ENCODE assay signal across 8 mouse cellular contexts in genomic region chr6:17583982-17584381, GRCm38 (mm10). TPM values are rescaled to one million over a fixed set of nuclear protein-coding genes. Genes with fewer than 3 reads are reported as not detected.
DNase-seq lines count a peak whose midpoint lies in the region; ATAC-seq lines count a peak whose summit lies in the region.

No protein-coding gene starts in this region.

- no peaks in the 10 kb centered on the region for H3K36me3 ChIP-seq in intestine, embryonic 15.5 days

- H3K27me3 ChIP-seq in intestine, embryonic 15.5 days (replicated peaks): no peaks in the 10 kb centered on the region

- peak; percentile 43 for DNase-seq in CD4-positive, CD25-positive, alpha-beta regulatory T cell, adult 2 months (ENCODE audit: low read depth, low spot score)
- DNase-seq in embryo, embryonic 9.5 days (ENCODE audit: extremely low spot score): peak; percentile 72
- peak; percentile 48 to 81 for DNase-seq in left cerebral cortex, postnatal 25 days (ENCODE audit: low spot score in 2 of 2)
- peak; percentile 63 for DNase-seq in right cerebral cortex, postnatal 25 days

- intact Hi-C loops in left cerebral cortex, postnatal 25 days (cut with DNase I): no loop called here

- H3K4me1 ChIP-seq in intestine, embryonic 15.5 days (replicated peaks): no peaks in the 10 kb centered on the region

- H3K4me3 ChIP-seq in intestine, embryonic 15.5 days (replicated peaks): peak overlapping the region; percentile 31

- WGBS in intestine, embryonic 15.5 days: 14% methylated on average over 13 of the region's 13 CpGs

- H3K27ac ChIP-seq in intestine, embryonic 15.5 days: no peak overlapping the region

- H3K4me2 ChIP-seq in intestine, embryonic 15.5 days (replicated peaks): peak overlapping the region; percentile 65

- no peaks in the 10 kb centered on the region for H3K9me3 ChIP-seq in intestine, embryonic 15.5 days

- no peak for ATAC-seq in CD4-positive, CD25-positive, alpha-beta regulatory T cell, adult 4 months
- peak; percentile 98 for ATAC-seq in granulocyte monocyte progenitor cell, adult 5-6 weeks (replicated peaks; ENCODE audit: poor library complexity, severe bottlenecking)
- ATAC-seq in intestine, embryonic 15.5 days: peak; percentile 80
- peak; percentile 87 for ATAC-seq in megakaryocyte progenitor cell, adult 5-6 weeks (replicated peaks; ENCODE audit: poor library complexity)

- no peak overlapping the region; the same call in 1 of the 2 replicates for H3K9ac ChIP-seq in intestine, embryonic 15.5 days

RNA-seq across cellular contexts. Expression of gene Capza2, which starts 52.1 kb away (rescaled TPM):
- 100 to 1,000 TPM; 291 to 322 TPM for polyA plus RNA-seq in CD4-positive, CD25-positive, alpha-beta regulatory T cell, adult 4 months (2017; shearing (Covaris generic))
- total RNA-seq in granulocyte monocyte progenitor cell, adult 5-6 weeks (2014; fragmentation: Nextera tagmentation): 193 and 213 TPM in 2 replicates
- 372 and 413 TPM in 2 replicates for total RNA-seq in granulocyte monocyte progenitor cell, adult 5-6 weeks (2017)
- polyA plus RNA-seq in intestine, embryonic 15.5 days (2015; fragmentation: Nextera tagmentation; extraction: Ambion mirVana): 223 and 245 TPM in 2 replicates
- 100 to 1,000 TPM; 235 to 239 TPM for total RNA-seq in left cerebral cortex, postnatal 25 days (2021)
- 277 and 326 TPM in 2 replicates for total RNA-seq in megakaryocyte progenitor cell, adult 5-6 weeks (2015)
- 334 and 345 TPM in 2 replicates for total RNA-seq in megakaryocyte progenitor cell, adult 5-6 weeks (2017)
